Mouse (Mus musculus) brain, embryonic 14.5 days (tissue): Measurements from ENCODE around the gene Prrc2b.

Experiments
- CTCF ChIP-seq: fragments of 200-500 bp; IDR thresholded peaks from 2 replicates; pipeline ENCODE4 v1.5.1; 2012; ENCODE audit warnings: inconsistent platforms, mild to moderate bottlenecking, moderate library complexity, borderline replicate concordance; ENCODE audit not compliant: insufficient read depth, insufficient read length; ENCODE audit errors: extremely low read depth
- POLR2A ChIP-seq: fragments of 200-500 bp; IDR thresholded peaks from 2 replicates; pipeline ENCODE4 v1.6.1; 2012; ENCODE audit warnings: mild to moderate bottlenecking, inconsistent platforms, borderline replicate concordance; ENCODE audit not compliant: poor library complexity, insufficient read depth, insufficient read length, severe bottlenecking; ENCODE audit errors: extremely low read depth

DNA sequence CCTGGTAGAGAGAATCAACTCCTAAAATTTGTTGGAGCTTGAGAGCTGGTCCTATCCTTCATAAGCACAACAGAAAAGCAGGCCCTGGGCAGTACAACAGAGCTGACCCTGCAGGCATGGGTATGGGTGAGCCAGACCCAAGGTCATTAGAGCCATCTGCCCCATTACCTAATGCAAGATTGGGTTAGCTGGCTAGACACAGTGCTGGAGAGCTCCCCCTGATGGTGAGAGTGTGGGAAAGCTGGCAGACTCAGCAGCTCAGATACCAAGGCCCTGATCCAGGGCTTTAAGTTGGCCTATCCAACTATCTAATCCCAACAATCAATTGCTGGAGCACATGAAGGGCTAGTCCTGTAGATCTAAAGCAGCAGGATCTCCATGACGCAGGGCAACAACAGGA lies 131.8 kb downstream of the Prrc2b start:
- TF ChIP-seq CTCF = peak; percentile 62; the same call in 1 of the 2 replicates
- TF ChIP-seq POLR2A = no peak
